Mouse (Mus musculus) CH12.LX (cell line): ENCODE data around the gene Olfr433. TPM values are rescaled to one million over a fixed set of nuclear protein-coding genes. Genes with fewer than 3 reads are reported as not detected.

Experiments
- polyA plus RNA-seq: library from polyadenylated mRNA; unstranded; fragments of >175 nt; gene quantifications from 2 replicates; pipeline ENCODE4 v1.2.1, GENCODE M21; 2012; ENCODE audit warnings: low read depth; ENCODE audit not compliant: insufficient read length
- total RNA-seq, 2 experiments: library from RNA; depleted of rRNA; stranded (reverse); fragments of 300-350 nt in 1 of 2; fragments of >200 nt in 1 of 2; gene quantifications; 2 replicates each; pipeline ENCODE4 v1.2.3; 2012 to 2014

The Olfr433 gene
- total and polyA plus RNA-seq, 3 experiments: 0.43 to 0.54 (median 0.51) TPM

Other genes with a start within 250 kb of the Olfr433 start
- gene Ifi211, start 127.7 kb upstream of the Olfr433 start, total RNA-seq (2012; rRNA removed): 57.8 and 89.1 TPM in 2 replicates
- 114 and 130 TPM in 2 replicates for gene Ifi211, start 127.7 kb upstream of the Olfr433 start, total RNA-seq (2014; rRNA removed)
- gene Ifi211, start 127.7 kb upstream of the Olfr433 start, polyA plus RNA-seq: 66.6 and 67.9 TPM in 2 replicates
- gene Mndal, start 98.2 kb upstream of the Olfr433 start, total RNA-seq (2012; rRNA removed): 56.8 and 57.9 TPM in 2 replicates
- 107 and 153 TPM in 2 replicates for gene Mndal, start 98.2 kb upstream of the Olfr433 start, total RNA-seq (2014; rRNA removed)
- 175 and 183 TPM in 2 replicates for gene Mndal, start 98.2 kb upstream of the Olfr433 start, polyA plus RNA-seq
- gene Ifi203, start 98.0 kb upstream of the Olfr433 start, total RNA-seq (2012; rRNA removed): 13.3 and 14.2 TPM in 2 replicates
- gene Ifi203, start 98.0 kb upstream of the Olfr433 start, total RNA-seq (2014; rRNA removed): 27.5 and 35.8 TPM in 2 replicates
- gene Ifi203, start 98.0 kb upstream of the Olfr433 start, polyA plus RNA-seq: 33.0 and 36.5 TPM in 2 replicates
- not detected in 2 replicates for gene Ifi202b, start 58.0 kb upstream of the Olfr433 start, total RNA-seq (2012; rRNA removed)
- gene Ifi202b, start 58.0 kb upstream of the Olfr433 start, total RNA-seq (2014; rRNA removed): not detected in 2 replicates
- gene Ifi202b, start 58.0 kb upstream of the Olfr433 start, polyA plus RNA-seq: not detected in 2 replicates
- gene Ifi205, start 8.9 kb upstream of the Olfr433 start, total RNA-seq (2012; rRNA removed): 0.13 and 0.17 TPM in 2 replicates
- 0.35 and 0.45 TPM in 2 replicates for gene Ifi205, start 8.9 kb upstream of the Olfr433 start, total RNA-seq (2014; rRNA removed)
- 0.17 and 0.45 TPM in 2 replicates for gene Ifi205, start 8.9 kb upstream of the Olfr433 start, polyA plus RNA-seq
- not detected in 2 replicates for gene Olfr432, start 8.5 kb downstream of the Olfr433 start, total RNA-seq (2012; rRNA removed)
- gene Olfr432, start 8.5 kb downstream of the Olfr433 start, total RNA-seq (2014; rRNA removed): 0.04 and 0.05 TPM in 2 replicates
- 0.07 and 0.13 TPM in 2 replicates for gene Olfr432, start 8.5 kb downstream of the Olfr433 start, polyA plus RNA-seq
- not detected in 2 replicates for gene Olfr430, start 25.9 kb downstream of the Olfr433 start, total RNA-seq (2012; rRNA removed)
- not detected in 2 replicates for gene Olfr430, start 25.9 kb downstream of the Olfr433 start, total RNA-seq (2014; rRNA removed)
- gene Olfr430, start 25.9 kb downstream of the Olfr433 start, polyA plus RNA-seq: not detected in 2 replicates
- not detected in 2 replicates for gene Olfr429, start 43.6 kb downstream of the Olfr433 start, total RNA-seq (2012; rRNA removed)
- gene Olfr429, start 43.6 kb downstream of the Olfr433 start, total RNA-seq (2014; rRNA removed): not detected in 2 replicates
- gene Olfr429, start 43.6 kb downstream of the Olfr433 start, polyA plus RNA-seq: not detected in 2 replicates
- gene Olfr427, start 56.2 kb downstream of the Olfr433 start, total RNA-seq (2012; rRNA removed): not detected in 2 replicates
- not detected in 2 replicates for gene Olfr427, start 56.2 kb downstream of the Olfr433 start, total RNA-seq (2014; rRNA removed)
- gene Olfr427, start 56.2 kb downstream of the Olfr433 start, polyA plus RNA-seq: not detected in 2 replicates
- gene Olfr231, start 80.5 kb downstream of the Olfr433 start, total RNA-seq (2012; rRNA removed): not detected in 2 replicates
- gene Olfr231, start 80.5 kb downstream of the Olfr433 start, total RNA-seq (2014; rRNA removed): not detected in 2 replicates
- gene Olfr231, start 80.5 kb downstream of the Olfr433 start, polyA plus RNA-seq: not detected in 2 replicates
- not detected in 2 replicates for gene Olfr424, start 90.8 kb downstream of the Olfr433 start, total RNA-seq (2012; rRNA removed)
- gene Olfr424, start 90.8 kb downstream of the Olfr433 start, total RNA-seq (2014; rRNA removed): not detected in 2 replicates
- not detected in 2 replicates for gene Olfr424, start 90.8 kb downstream of the Olfr433 start, polyA plus RNA-seq
- not detected in 2 replicates for gene Olfr420, start 114.9 kb downstream of the Olfr433 start, total RNA-seq (2012; rRNA removed)
- gene Olfr420, start 114.9 kb downstream of the Olfr433 start, total RNA-seq (2014; rRNA removed): not detected in 2 replicates
- gene Olfr420, start 114.9 kb downstream of the Olfr433 start, polyA plus RNA-seq: 0.73 and 1.1 TPM in 2 replicates
- 0.81 and 0.84 TPM in 2 replicates for gene Spta1, start 132.1 kb downstream of the Olfr433 start, total RNA-seq (2012; rRNA removed)
- gene Spta1, start 132.1 kb downstream of the Olfr433 start, total RNA-seq (2014; rRNA removed): 1.2 and 1.6 TPM in 2 replicates
- gene Spta1, start 132.1 kb downstream of the Olfr433 start, polyA plus RNA-seq: 16.0 TPM in 2 replicates
- gene Olfr419, start 211.4 kb downstream of the Olfr433 start, total RNA-seq (2012; rRNA removed): not detected in 2 replicates
- not detected in 2 replicates for gene Olfr419, start 211.4 kb downstream of the Olfr433 start, total RNA-seq (2014; rRNA removed)
- not detected in 2 replicates for gene Olfr419, start 211.4 kb downstream of the Olfr433 start, polyA plus RNA-seq